Mouse (Mus musculus) intestine, embryonic 15.5 days (tissue): Measurements from ENCODE around the gene Nrg3. TPM values are rescaled to one million over a fixed set of nuclear protein-coding genes. Genes with fewer than 3 reads are reported as not detected.

Experiments used
- ATAC-seq: fragments of 200-750 bp; cut with Nextera tagmentation; 2 replicates; pipeline ENCODE4 v1.8.0; 2017; ENCODE audit warnings: moderate TSS enrichment, moderate library complexity
- H3K27ac ChIP-seq: fragments of 300-500 bp; sonication (generic); 2 replicates; pipeline ENCODE4 v1.5.1; 2015; ENCODE audit warnings: mild to moderate bottlenecking, inconsistent platforms
- H3K27me3 ChIP-seq: fragments of 300-500 bp; sonication (generic); replicated peaks from 2 replicates; pipeline ENCODE4 v1.6.1; 2015; ENCODE audit warnings: inconsistent platforms
- H3K36me3 ChIP-seq: fragments of 300-500 bp; sonication (generic); 2 replicates; pipeline ENCODE4 v1.6.1; 2015; ENCODE audit warnings: inconsistent platforms
- H3K4me1 ChIP-seq: fragments of 300-500 bp; sonication (generic); replicated peaks from 2 replicates; pipeline ENCODE4 v1.6.1; 2015; ENCODE audit warnings: inconsistent platforms
- H3K4me2 ChIP-seq: fragments of 300-500 bp; sonication (generic); replicated peaks from 2 replicates; pipeline ENCODE4 v1.6.1; 2015; ENCODE audit warnings: mild to moderate bottlenecking, inconsistent platforms
- H3K4me3 ChIP-seq: fragments of 300-500 bp; sonication (generic); replicated peaks from 2 replicates; pipeline ENCODE4 v1.5.1; 2015; ENCODE audit warnings: inconsistent platforms
- H3K9ac ChIP-seq: fragments of 300-500 bp; sonication (generic); 2 replicates; pipeline ENCODE4 v1.6.1; 2015; ENCODE audit warnings: inconsistent platforms
- H3K9me3 ChIP-seq: fragments of 300-500 bp; sonication (generic); 2 replicates; pipeline ENCODE4 v1.6.1; 2016; ENCODE audit warnings: inconsistent platforms
- WGBS: fragments of 180-500 bp; shearing (Covaris S2); methylation state at CpG from one replicate; pipeline ENCODE4 v1.1.7; 2015; 5-methylcytosine and 5-hydroxymethylcytosine counted together
- polyA plus RNA-seq: library from polyadenylated mRNA; unstranded; fragments of >200 nt; fragmentation: Nextera tagmentation; extraction: Ambion mirVana; gene quantifications from 2 replicates; pipeline ENCODE4 v1.2.1, GENCODE M21; 2015

Gene Nrg3
- polyA plus RNA-seq, 1 experiment from 2014 or later, result 0.36 TPM

DNA sequence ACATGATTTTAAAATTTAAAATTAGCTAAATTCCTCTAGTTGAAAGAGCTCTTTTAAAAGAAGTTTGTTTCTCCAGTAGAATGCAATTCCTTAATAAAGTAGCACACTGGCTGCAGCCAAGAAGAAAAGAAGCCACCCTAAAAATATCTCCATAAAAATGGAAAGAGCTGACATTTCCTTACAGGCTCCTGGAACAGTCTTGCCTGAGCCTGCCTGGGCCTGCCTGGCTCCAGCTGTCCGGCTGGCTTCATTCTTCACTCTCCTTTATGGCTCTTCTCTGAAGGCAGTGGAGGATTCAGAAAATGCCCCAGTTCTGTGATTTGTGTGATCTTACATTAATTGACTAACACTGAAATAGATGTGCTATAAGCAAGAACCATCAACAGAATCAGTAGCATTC lies 433.8 kb downstream of the Nrg3 start:
- no peaks in the 10 kb centered on the region for H3K27me3 ChIP-seq
- H3K4me2 ChIP-seq, result no peak overlapping the region
- no peak overlapping the region for H3K9ac ChIP-seq
- no peak for ATAC-seq
- H3K36me3 ChIP-seq, result no peaks in the 10 kb centered on the region
- H3K4me1 ChIP-seq, result no peaks in the 10 kb centered on the region
- no peak overlapping the region for H3K27ac ChIP-seq
- 78% methylated on average over 1 of the region's 1 CpGs for WGBS
- no peak overlapping the region for H3K4me3 ChIP-seq
- no peaks in the 10 kb centered on the region for H3K9me3 ChIP-seq

DNA sequence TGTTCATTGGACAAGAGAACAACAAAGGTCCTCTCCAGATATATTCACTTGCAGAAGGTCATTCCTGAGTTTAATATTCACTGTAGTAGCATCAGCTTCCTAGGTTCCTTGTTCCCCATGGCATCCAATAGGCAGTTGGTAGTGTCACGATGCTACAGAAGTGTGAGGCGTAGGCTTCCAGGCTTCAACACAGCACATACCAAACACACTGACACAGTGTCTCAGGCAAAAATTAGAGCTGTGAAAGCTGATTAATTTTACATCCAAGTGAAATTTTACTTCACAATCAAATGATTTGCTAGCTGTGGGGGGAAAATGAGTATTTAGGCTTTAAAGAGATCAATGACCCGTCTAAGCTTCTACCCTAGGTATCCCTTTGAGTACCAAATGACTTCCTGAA lies 438.4 kb downstream of the Nrg3 start:
- no peak overlapping the region for H3K4me3 ChIP-seq
- no peak overlapping the region for H3K27ac ChIP-seq
- H3K27me3 ChIP-seq, result no peaks in the 10 kb centered on the region
- 94% methylated on average over 3 of the region's 3 CpGs for WGBS
- H3K36me3 ChIP-seq, result no peaks in the 10 kb centered on the region
- H3K4me2 ChIP-seq, result no peak overlapping the region
- no peak overlapping the region for H3K9ac ChIP-seq
- ATAC-seq, result no peak
- H3K4me1 ChIP-seq, result no peaks in the 10 kb centered on the region
- no peaks in the 10 kb centered on the region for H3K9me3 ChIP-seq

DNA sequence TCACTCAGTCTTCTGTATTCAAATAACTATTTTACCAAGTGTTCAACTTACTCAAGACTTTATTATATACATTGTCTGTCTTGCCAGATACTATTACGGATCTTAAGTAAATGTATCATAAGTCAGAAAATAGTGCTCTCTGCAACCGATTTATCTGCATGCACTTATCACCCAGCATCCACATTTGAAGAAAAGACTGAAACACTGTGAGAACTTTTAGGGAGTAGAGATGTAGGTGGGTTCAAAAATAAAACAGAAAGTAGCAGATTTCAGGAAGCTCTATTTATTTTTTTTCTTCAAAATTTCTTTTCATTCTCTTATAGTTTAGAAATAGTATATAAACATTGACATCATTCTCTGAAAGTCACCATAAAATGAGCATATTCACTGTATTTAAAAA lies 449.8 kb downstream of the Nrg3 start:
- ATAC-seq, result no peak
- no peaks in the 10 kb centered on the region for H3K9me3 ChIP-seq
- H3K9ac ChIP-seq, result no peak overlapping the region
- H3K4me2 ChIP-seq, result no peak overlapping the region
- 61% methylated on average over 2 of the region's 2 CpGs for WGBS
- no peaks in the 10 kb centered on the region for H3K4me1 ChIP-seq
- H3K36me3 ChIP-seq, result no peaks in the 10 kb centered on the region
- no peak overlapping the region for H3K27ac ChIP-seq
- no peaks in the 10 kb centered on the region for H3K27me3 ChIP-seq
- no peak overlapping the region for H3K4me3 ChIP-seq

DNA sequence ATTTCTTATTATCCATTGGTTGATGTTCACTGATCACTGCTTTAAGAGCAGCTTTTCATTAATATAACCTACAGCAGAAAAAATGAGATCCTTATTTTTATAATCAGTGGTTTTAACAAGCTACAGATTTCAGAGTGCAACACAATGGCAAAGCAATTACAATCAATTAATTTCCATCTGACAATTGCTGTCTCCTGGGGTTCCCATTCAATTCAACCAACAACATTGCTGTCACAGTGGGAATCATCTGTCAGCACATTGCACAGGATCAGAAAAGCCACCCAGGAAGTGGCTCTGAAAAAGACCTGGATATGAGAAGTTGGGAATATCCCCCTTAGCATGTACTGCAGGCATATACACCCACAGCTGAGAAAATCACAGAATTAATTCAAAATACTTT lies 458.8 kb downstream of the Nrg3 start:
- no peaks in the 10 kb centered on the region for H3K27me3 ChIP-seq
- no peaks in the 10 kb centered on the region for H3K9me3 ChIP-seq
- no peaks in the 10 kb centered on the region for H3K36me3 ChIP-seq
- H3K27ac ChIP-seq, result no peak overlapping the region
- no peaks in the 10 kb centered on the region for H3K4me1 ChIP-seq
- no peak overlapping the region for H3K9ac ChIP-seq
- H3K4me3 ChIP-seq, result no peak overlapping the region
- no peak for ATAC-seq
- H3K4me2 ChIP-seq, result no peak overlapping the region

DNA sequence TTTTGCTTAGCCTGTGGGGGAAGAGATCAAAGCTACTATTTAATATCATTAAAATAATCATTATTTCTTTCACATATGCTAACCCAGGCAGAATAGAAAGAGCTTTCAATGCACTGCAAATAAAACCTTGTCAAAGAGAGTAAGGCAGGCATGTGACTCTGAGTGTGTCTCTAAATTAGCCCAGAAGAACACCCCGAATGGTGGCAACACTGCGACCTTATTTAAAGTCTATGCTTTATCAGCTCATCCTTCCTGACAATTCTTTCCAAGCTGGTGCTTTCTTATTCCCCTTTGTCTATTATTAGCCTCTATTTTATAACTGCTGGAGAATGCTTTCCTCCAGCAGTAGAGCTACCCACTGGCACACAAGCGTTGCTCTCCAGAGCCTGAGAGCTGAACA lies 475.0 kb downstream of the Nrg3 start:
- no peaks in the 10 kb centered on the region for H3K9me3 ChIP-seq
- no peaks in the 10 kb centered on the region for H3K27me3 ChIP-seq
- H3K9ac ChIP-seq, result no peak overlapping the region
- 77% methylated on average over 3 of the region's 3 CpGs for WGBS
- H3K27ac ChIP-seq, result no peak overlapping the region
- H3K4me2 ChIP-seq, result no peak overlapping the region
- no peaks in the 10 kb centered on the region for H3K36me3 ChIP-seq
- H3K4me1 ChIP-seq, result no peaks in the 10 kb centered on the region
- ATAC-seq, result no peak
- no peak overlapping the region for H3K4me3 ChIP-seq

DNA sequence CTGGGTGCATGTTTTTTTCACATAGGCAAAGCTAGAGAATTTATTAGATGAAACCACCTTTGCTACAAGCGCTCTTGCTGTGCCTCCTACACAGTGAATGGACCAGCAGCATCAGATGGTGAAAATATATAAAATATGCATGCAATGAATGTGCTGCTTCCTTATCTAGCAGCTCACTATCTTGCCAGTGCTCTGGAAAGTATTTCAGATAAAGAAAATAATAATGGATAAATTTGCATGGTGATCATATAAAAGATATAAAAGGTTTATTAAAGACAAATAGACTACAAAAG lies 480.4 kb downstream of the Nrg3 start:
- no peak overlapping the region for H3K4me2 ChIP-seq
- no peaks in the 10 kb centered on the region for H3K9me3 ChIP-seq
- H3K4me3 ChIP-seq, result no peak overlapping the region
- no peak overlapping the region for H3K9ac ChIP-seq
- H3K27ac ChIP-seq, result no peak overlapping the region
- H3K4me1 ChIP-seq, result no peaks in the 10 kb centered on the region
- no peaks in the 10 kb centered on the region for H3K36me3 ChIP-seq
- ATAC-seq, result no peak
- WGBS, result 89% methylated on average over 1 of the region's 1 CpGs
- H3K27me3 ChIP-seq, result no peaks in the 10 kb centered on the region

DNA sequence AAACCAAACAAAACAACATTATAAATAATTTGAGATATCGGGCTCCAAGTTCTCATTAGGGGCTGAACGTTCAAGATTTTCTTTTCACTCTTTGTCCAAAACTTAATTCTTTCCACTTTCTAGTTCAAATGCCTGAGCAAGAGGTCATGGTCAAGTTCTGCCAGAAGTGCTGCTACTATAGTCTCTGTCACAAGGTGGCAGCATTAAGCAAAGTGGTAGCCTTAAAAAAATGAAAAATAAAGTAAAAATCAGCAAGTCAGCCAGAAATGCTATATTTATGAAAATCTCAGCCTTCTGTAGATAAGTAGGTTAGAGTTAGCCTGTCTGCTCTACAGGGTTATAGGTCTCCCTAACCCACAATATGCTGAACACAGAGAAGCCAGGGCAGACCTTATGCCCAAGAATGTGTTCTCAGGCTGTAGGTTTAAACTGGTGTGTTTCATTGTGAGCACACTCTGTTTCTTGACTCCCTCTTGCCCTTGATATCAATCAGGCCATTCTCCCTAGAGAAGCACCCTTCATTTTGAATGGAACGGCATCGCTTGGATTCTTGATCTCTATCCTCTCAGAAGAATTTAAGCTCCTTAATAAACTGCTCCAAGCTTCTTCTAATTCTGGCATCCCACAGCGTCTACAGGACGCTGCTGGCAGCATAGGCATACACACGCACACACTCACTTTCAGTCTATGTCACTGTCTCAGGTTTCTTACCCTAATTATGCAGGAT lies 480.9 kb downstream of the Nrg3 start:
- H3K4me3 ChIP-seq, result no peak overlapping the region
- H3K27me3 ChIP-seq, result no peaks in the 10 kb centered on the region
- no peak overlapping the region for H3K4me2 ChIP-seq
- no peak overlapping the region for H3K9ac ChIP-seq
- H3K27ac ChIP-seq, result no peak overlapping the region
- no peak for ATAC-seq
- no peaks in the 10 kb centered on the region for H3K4me1 ChIP-seq
- 74% methylated on average over 7 of the region's 7 CpGs for WGBS
- no peaks in the 10 kb centered on the region for H3K9me3 ChIP-seq
- H3K36me3 ChIP-seq, result no peaks in the 10 kb centered on the region

DNA sequence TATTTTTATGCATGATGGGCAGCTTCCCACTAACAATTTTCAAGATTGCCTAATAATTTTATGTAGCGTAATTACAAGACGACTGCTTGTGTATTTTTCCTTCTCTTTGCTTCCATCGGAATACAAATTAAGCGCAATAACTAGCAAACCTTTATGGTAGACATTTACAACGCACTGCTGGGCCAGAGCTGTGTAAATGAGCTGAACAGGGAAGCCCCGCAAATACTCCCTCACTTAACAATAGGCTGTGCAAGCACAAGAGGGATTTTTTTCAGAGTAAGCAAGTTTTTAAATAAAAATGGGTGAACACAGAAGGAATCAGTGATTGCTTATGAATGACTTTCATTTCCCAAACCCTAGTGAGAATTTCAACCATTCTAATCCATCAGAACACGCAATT lies 513.5 kb downstream of the Nrg3 start:
- 77% methylated on average over 7 of the region's 7 CpGs for WGBS
- H3K36me3 ChIP-seq, result no peaks in the 10 kb centered on the region
- no peak for ATAC-seq

DNA sequence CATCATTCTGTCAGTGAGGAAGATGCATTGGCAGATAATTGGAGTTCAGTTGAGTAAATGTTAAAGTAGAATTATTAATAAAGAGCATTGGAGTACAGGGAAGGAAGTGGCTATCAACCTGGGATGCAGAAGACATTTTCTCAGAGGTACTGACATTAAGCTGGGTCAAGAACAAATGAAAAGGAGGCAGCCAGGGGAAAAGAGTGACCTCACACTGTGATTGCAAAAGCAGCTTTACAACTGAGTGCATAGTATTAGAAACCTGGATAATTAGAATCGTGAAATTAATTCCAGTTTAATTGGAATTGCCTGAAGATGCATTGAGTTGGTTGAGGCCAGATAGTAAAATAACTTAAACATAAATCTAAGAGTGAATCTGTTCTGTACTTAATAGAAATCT lies 535.4 kb downstream of the Nrg3 start:
- no peak for ATAC-seq
- no peaks in the 10 kb centered on the region for H3K36me3 ChIP-seq
- no peak overlapping the region for H3K4me2 ChIP-seq
- WGBS, result 75% methylated on average over 1 of the region's 1 CpGs
- no peaks in the 10 kb centered on the region for H3K27me3 ChIP-seq
- H3K27ac ChIP-seq, result no peak overlapping the region
- H3K9ac ChIP-seq, result no peak overlapping the region
- H3K4me3 ChIP-seq, result no peak overlapping the region
- H3K9me3 ChIP-seq, result no peaks in the 10 kb centered on the region
- H3K4me1 ChIP-seq, result no peaks in the 10 kb centered on the region

More for the DNA sequence above, 513.5 kb downstream of the Nrg3 start:
- no peak overlapping the region for H3K4me2 ChIP-seq
- no peaks in the 10 kb centered on the region for H3K27me3 ChIP-seq
- no peak overlapping the region for H3K27ac ChIP-seq
- no peaks in the 10 kb centered on the region for H3K9me3 ChIP-seq
- H3K9ac ChIP-seq, result no peak overlapping the region
- H3K4me1 ChIP-seq, result no peaks in the 10 kb centered on the region
- no peak overlapping the region for H3K4me3 ChIP-seq

DNA sequence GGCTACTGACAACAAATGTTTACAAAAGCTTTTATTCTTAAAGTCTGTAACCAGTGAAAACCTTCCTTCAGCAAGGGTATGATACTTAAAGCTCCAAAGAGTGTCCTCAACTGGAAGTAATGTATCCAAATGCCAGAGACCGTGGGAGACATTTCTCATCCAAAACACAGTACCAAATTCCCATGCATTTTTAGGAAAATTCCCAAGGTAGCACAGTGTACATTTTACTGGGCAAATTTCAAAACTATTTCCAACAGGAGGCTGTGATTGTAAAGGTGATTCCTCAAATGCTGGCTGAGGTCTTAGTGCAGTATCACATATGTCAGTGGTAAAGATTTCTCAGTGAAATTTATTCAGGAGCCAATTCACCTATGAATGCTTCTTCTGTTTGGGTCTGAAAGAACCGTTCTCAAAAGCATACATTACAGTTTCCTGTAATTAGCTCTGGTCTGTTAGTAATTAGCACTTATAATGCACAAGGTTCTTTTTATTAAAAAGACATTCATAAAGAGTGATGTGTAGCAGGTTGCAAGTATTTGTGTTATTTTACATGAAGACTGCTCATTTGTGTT lies 536.3 kb downstream of the Nrg3 start:
- no peak overlapping the region for H3K4me2 ChIP-seq
- H3K27ac ChIP-seq, result no peak overlapping the region
- no peaks in the 10 kb centered on the region for H3K4me1 ChIP-seq
- H3K27me3 ChIP-seq, result no peaks in the 10 kb centered on the region
- no peaks in the 10 kb centered on the region for H3K9me3 ChIP-seq
- 65% methylated on average over 2 of the region's 2 CpGs for WGBS
- no peak overlapping the region for H3K4me3 ChIP-seq
- H3K9ac ChIP-seq, result no peak overlapping the region
- no peaks in the 10 kb centered on the region for H3K36me3 ChIP-seq
- ATAC-seq, result no peak

DNA sequence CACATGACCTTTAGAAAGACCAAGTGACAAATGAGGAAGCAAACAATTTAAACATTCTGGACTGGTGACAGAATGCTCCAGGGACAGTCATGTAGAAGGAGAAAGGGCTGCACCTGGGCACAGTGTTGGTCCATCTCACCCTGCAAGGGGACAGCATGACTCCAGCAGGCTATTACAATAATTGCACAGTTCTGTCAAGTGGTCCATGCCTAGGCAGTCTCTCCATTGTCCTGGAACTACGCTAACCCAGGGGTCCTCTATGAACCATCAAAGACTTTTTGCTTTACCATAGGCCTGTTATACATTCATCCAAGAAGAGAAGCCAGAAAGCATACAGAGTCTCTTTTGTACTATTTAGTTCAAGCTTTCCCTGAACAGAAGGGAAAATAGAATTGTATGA lies 549.2 kb downstream of the Nrg3 start:
- Histone ChIP-seq H3K36me3 (no peaks in the 10 kb centered on the region), H3K4me1 (no peaks in the 10 kb centered on the region), H3K4me2 (no peak overlapping the region), H3K9ac (no peak overlapping the region), H3K27ac (no peak overlapping the region), H3K27me3 (no peaks in the 10 kb centered on the region), H3K9me3 (no peaks in the 10 kb centered on the region), H3K4me3 (no peak overlapping the region)
- 81% methylated on average over 1 of the region's 1 CpGs for WGBS
- ATAC-seq, result no peak

DNA sequence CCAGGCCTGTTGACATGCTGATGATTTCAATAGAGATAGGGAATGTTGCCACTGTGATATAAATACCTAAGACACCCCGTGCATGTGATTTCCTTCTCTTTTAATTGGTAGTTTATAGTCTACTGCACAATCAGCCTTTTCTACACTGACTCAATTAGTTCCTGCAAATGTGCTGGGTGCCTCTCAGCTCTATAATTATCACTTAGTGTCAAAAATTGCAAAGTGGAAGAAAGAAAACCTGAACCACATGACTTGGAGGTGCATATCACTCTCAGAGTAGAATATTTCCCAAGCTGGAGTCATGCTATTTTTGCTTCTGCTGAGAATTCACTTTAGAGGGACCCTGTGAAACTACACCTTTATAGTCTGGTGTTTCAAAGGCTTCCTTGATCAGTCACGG lies 552.1 kb downstream of the Nrg3 start:
- Histone ChIP-seq H3K36me3 (no peaks in the 10 kb centered on the region), H3K9me3 (no peaks in the 10 kb centered on the region), H3K27ac (no peak overlapping the region), H3K4me1 (no peaks in the 10 kb centered on the region), H3K4me2 (no peak overlapping the region), H3K4me3 (no peak overlapping the region), H3K27me3 (no peaks in the 10 kb centered on the region), H3K9ac (no peak overlapping the region)
- 76% methylated on average over 2 of the region's 2 CpGs for WGBS
- no peak for ATAC-seq

DNA sequence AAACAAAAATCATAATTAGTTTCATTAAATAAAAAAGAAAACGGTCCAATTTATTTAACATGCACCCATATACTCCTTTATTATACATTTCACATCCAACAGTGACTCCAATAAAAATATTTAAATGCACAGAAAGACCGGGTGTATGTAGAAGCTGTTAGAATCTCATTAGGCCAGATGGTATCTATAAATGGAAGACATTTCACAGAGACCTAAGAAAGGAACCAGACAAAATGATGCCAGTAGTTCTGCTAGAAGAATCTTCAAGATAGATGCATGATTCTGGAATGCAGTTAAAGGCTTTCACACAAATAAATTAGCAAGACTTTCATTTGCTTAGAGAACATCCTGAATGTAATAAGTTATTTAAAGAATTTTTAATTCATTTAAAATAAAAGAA lies 602.3 kb downstream of the Nrg3 start:
- WGBS, result 46% methylated on average over 2 of the region's 2 CpGs
- Histone ChIP-seq H3K9ac (no peak overlapping the region), H3K4me2 (no peak overlapping the region), H3K9me3 (no peaks in the 10 kb centered on the region), H3K27ac (no peak overlapping the region), H3K4me1 (no peaks in the 10 kb centered on the region), H3K4me3 (no peak overlapping the region), H3K27me3 (no peaks in the 10 kb centered on the region), H3K36me3 (no peaks in the 10 kb centered on the region)
- ATAC-seq, result no peak
